Mouse (Mus musculus): ENCODE results near the gene Selenok. TPM values are rescaled to one million over a fixed set of nuclear protein-coding genes. Genes with fewer than 3 reads are reported as not detected.

Selenok gene
- polyA plus RNA-seq, 1 experiment from 2014 or later = 416 TPM

GRCm38 (mm10) chr14:29997345-29997744 is 29.2 kb downstream of the Selenok start:
- H3K27me3 ChIP-seq (replicated peaks) = no peaks in the 10 kb centered on the region
- ATAC-seq (ENCODE audit: low FRiP score) = no peak
- H3K4me2 ChIP-seq = no peak overlapping the region
- H3K4me1 ChIP-seq = no peaks in the 10 kb centered on the region
- no peak overlapping the region for H3K4me3 ChIP-seq (replicated peaks)
- no peak overlapping the region for H3K9ac ChIP-seq (replicated peaks)
- H3K36me3 ChIP-seq = peaks cover 50% of the 10 kb centered on the region
- H3K27ac ChIP-seq (replicated peaks) = no peak overlapping the region
- no peaks in the 10 kb centered on the region for H3K9me3 ChIP-seq (replicated peaks)

GRCm38 (mm10) chr14:29998747-29999474 is 30.8 kb downstream of the Selenok start:
- peak; percentile 12; the same call in 1 of the 2 replicates for ATAC-seq (ENCODE audit: low FRiP score)
- Histone ChIP-seq H3K4me3 (replicated peaks) (no peak overlapping the region), H3K4me2 (no peak overlapping the region), H3K9ac (replicated peaks) (no peak overlapping the region), H3K27ac (replicated peaks) (no peak overlapping the region), H3K9me3 (replicated peaks) (no peaks in the 10 kb centered on the region), H3K4me1 (no peaks in the 10 kb centered on the region), H3K27me3 (replicated peaks) (no peaks in the 10 kb centered on the region), H3K36me3 (peaks cover 34% of the 10 kb centered on the region)
- WGBS = 75% methylated on average over 13 of the region's 13 CpGs

GRCm38 (mm10) chr14:29999475-29999811 is 31.3 kb downstream of the Selenok start:
- no peak overlapping the region for H3K4me3 ChIP-seq (replicated peaks)
- WGBS = 84% methylated on average over 3 of the region's 3 CpGs
- H3K36me3 ChIP-seq = peaks cover 29% of the 10 kb centered on the region
- no peaks in the 10 kb centered on the region for H3K9me3 ChIP-seq (replicated peaks)
- no peak overlapping the region for H3K9ac ChIP-seq (replicated peaks)
- H3K4me2 ChIP-seq = no peak overlapping the region
- H3K4me1 ChIP-seq = no peaks in the 10 kb centered on the region
- no peak overlapping the region for H3K27ac ChIP-seq (replicated peaks)
- no peaks in the 10 kb centered on the region for H3K27me3 ChIP-seq (replicated peaks)
- ATAC-seq (ENCODE audit: low FRiP score) = no peak

GRCm38 (mm10) chr14:30008733-30009575 is 40.8 kb downstream of the Selenok start, which contains the start of the genes Il17rb and Chdh:
Il17rb (minus strand) TSS chr14:30008896.
Chdh (plus strand) TSS chr14:30009023.
- H3K9me3 ChIP-seq (replicated peaks) = no peaks in the 10 kb centered on the region
- peak within 1 kb of the TSS; percentile 42 for H3K4me3 ChIP-seq (replicated peaks)
- peaks cover 21% of the 10 kb centered on the region for H3K27me3 ChIP-seq (replicated peaks)
- H3K4me2 ChIP-seq = peak within 1 kb of the TSS; percentile 93
- H3K4me1 ChIP-seq = peaks cover 16% of the 10 kb centered on the region
- peak within 1 kb of the TSS; percentile 43 for H3K9ac ChIP-seq (replicated peaks)
- H3K27ac ChIP-seq (replicated peaks) = no peak within 1 kb of the TSS
- 7% methylated on average over 54 of the region's 54 CpGs for WGBS
- H3K36me3 ChIP-seq = no peaks in the 10 kb centered on the region
- peak; percentile 63 for ATAC-seq (ENCODE audit: low FRiP score)

GRCm38 (mm10) chr14:30009864-30010560 is 41.9 kb downstream of the Selenok start:
- no peak for ATAC-seq (ENCODE audit: low FRiP score)
- no peak overlapping the region for H3K4me2 ChIP-seq
- 77% methylated on average over 10 of the region's 10 CpGs for WGBS
- H3K36me3 ChIP-seq = no peaks in the 10 kb centered on the region
- peaks cover 16% of the 10 kb centered on the region for H3K4me1 ChIP-seq
- H3K27ac ChIP-seq (replicated peaks) = no peak overlapping the region
- no peak overlapping the region for H3K9ac ChIP-seq (replicated peaks)
- no peak overlapping the region for H3K4me3 ChIP-seq (replicated peaks)
- no peaks in the 10 kb centered on the region for H3K9me3 ChIP-seq (replicated peaks)
- H3K27me3 ChIP-seq (replicated peaks) = peaks cover 21% of the 10 kb centered on the region

- ATAC-seq (ENCODE audit: low FRiP score) = no peak
These were observed 43.9 kb downstream of the Selenok start for GRCm38 (mm10) chr14:30011886-30012560.

GRCm38 (mm10) chr14:30014487-30014886 is 46.4 kb downstream of the Selenok start:
- no peak overlapping the region for H3K27ac ChIP-seq (replicated peaks)
- no peaks in the 10 kb centered on the region for H3K9me3 ChIP-seq (replicated peaks)
- H3K4me2 ChIP-seq = no peak overlapping the region
- no peak overlapping the region for H3K4me3 ChIP-seq (replicated peaks)
- H3K27me3 ChIP-seq (replicated peaks) = peaks cover 10% of the 10 kb centered on the region; the same call in 1 of the 2 replicates
- ATAC-seq (ENCODE audit: low FRiP score) = no peak
- no peaks in the 10 kb centered on the region for H3K36me3 ChIP-seq
- 56% methylated on average over 10 of the region's 10 CpGs for WGBS
- 0 out of 2 replicates have a peak, but pooled peaks cover 4% of the 10 kb centered on the region for H3K4me1 ChIP-seq
- H3K9ac ChIP-seq (replicated peaks) = no peak overlapping the region

More at GRCm38 (mm10) chr14:30011886-30012560, 43.9 kb downstream of the Selenok start:
- H3K9ac ChIP-seq (replicated peaks) = no peak overlapping the region
- no peaks in the 10 kb centered on the region for H3K9me3 ChIP-seq (replicated peaks)
- H3K4me2 ChIP-seq = no peak overlapping the region
- 77% methylated on average over 10 of the region's 10 CpGs for WGBS
- no peak overlapping the region for H3K27ac ChIP-seq (replicated peaks)
- peaks cover 21% of the 10 kb centered on the region for H3K27me3 ChIP-seq (replicated peaks)
- H3K36me3 ChIP-seq = no peaks in the 10 kb centered on the region
- H3K4me3 ChIP-seq (replicated peaks) = no peak overlapping the region
- H3K4me1 ChIP-seq = peaks cover 16% of the 10 kb centered on the region

GRCm38 (mm10) chr14:30015008-30015407 is 46.9 kb downstream of the Selenok start:
- no peak overlapping the region for H3K27ac ChIP-seq (replicated peaks)
- H3K36me3 ChIP-seq = no peaks in the 10 kb centered on the region
- ATAC-seq (ENCODE audit: low FRiP score) = no peak
- 76% methylated on average over 1 of the region's 1 CpGs for WGBS
- no peak overlapping the region for H3K4me2 ChIP-seq
- H3K27me3 ChIP-seq (replicated peaks) = peaks cover 4% of the 10 kb centered on the region; the same call in 1 of the 2 replicates
- H3K9ac ChIP-seq (replicated peaks) = no peak overlapping the region
- no peaks in the 10 kb centered on the region for H3K4me1 ChIP-seq
- no peaks in the 10 kb centered on the region for H3K9me3 ChIP-seq (replicated peaks)
- H3K4me3 ChIP-seq (replicated peaks) = no peak overlapping the region

GRCm38 (mm10) chr14:30016666-30017065 is 48.6 kb downstream of the Selenok start:
- Histone ChIP-seq H3K4me3 (replicated peaks) (no peak overlapping the region), H3K4me2 (no peak overlapping the region), H3K4me1 (no peaks in the 10 kb centered on the region), H3K9me3 (replicated peaks) (no peaks in the 10 kb centered on the region), H3K9ac (replicated peaks) (no peak overlapping the region), H3K36me3 (no peaks in the 10 kb centered on the region), H3K27ac (replicated peaks) (no peak overlapping the region), H3K27me3 (replicated peaks) (no peaks in the 10 kb centered on the region)
- WGBS = 83% methylated on average over 5 of the region's 5 CpGs
- ATAC-seq (ENCODE audit: low FRiP score) = no peak

- 94% methylated on average over 8 of the region's 8 CpGs for WGBS
- ATAC-seq (ENCODE audit: low FRiP score) = no peak
- no peaks in the 10 kb centered on the region for H3K4me1 ChIP-seq
- H3K36me3 ChIP-seq = no peaks in the 10 kb centered on the region
- H3K27me3 ChIP-seq (replicated peaks) = no peaks in the 10 kb centered on the region
- H3K9ac ChIP-seq (replicated peaks) = no peak overlapping the region
- H3K4me2 ChIP-seq = no peak overlapping the region
- no peak overlapping the region for H3K4me3 ChIP-seq (replicated peaks)
- H3K27ac ChIP-seq (replicated peaks) = no peak overlapping the region
- H3K9me3 ChIP-seq (replicated peaks) = no peaks in the 10 kb centered on the region
These were observed 49.8 kb downstream of the Selenok start for GRCm38 (mm10) chr14:30017794-30018462.

GRCm38 (mm10) chr14:30018463-30018801 is 50.3 kb downstream of the Selenok start:
- Histone ChIP-seq H3K9me3 (replicated peaks) (no peaks in the 10 kb centered on the region), H3K4me1 (no peaks in the 10 kb centered on the region), H3K9ac (replicated peaks) (no peak overlapping the region), H3K27ac (replicated peaks) (no peak overlapping the region), H3K4me2 (no peak overlapping the region), H3K36me3 (no peaks in the 10 kb centered on the region), H3K27me3 (replicated peaks) (no peaks in the 10 kb centered on the region), H3K4me3 (replicated peaks) (no peak overlapping the region)
- 96% methylated on average over 4 of the region's 4 CpGs for WGBS
- ATAC-seq (ENCODE audit: low FRiP score) = no peak

All from neural tube, embryonic 15.5 days (tissue).